Mouse (Mus musculus) embryonic facial prominence, embryonic 15.5 days (tissue): ENCODE data around the gene Drg2. TPM values are rescaled to one million over a fixed set of nuclear protein-coding genes. Genes with fewer than 3 reads are reported as not detected.

Source experiments
- ATAC-seq: fragments of 200-750 bp; cut with Nextera tagmentation; 2 replicates; pipeline ENCODE4 v1.8.0; 2017; ENCODE audit warnings: low read depth, moderate TSS enrichment; ENCODE audit not compliant: insufficient number of reproducible peaks, low FRiP score, low TSS enrichment
- H3K27ac ChIP-seq: fragments of 300-500 bp; sonication (generic); replicated peaks from 2 replicates; pipeline ENCODE4 v1.5.1; 2015; ENCODE audit warnings: mild to moderate bottlenecking, inconsistent platforms
- H3K27me3 ChIP-seq: fragments of 300-500 bp; sonication (generic); 2 replicates; pipeline ENCODE4 v1.6.1; 2015; ENCODE audit warnings: inconsistent platforms
- H3K36me3 ChIP-seq: fragments of 300-500 bp; sonication (generic); 2 replicates; pipeline ENCODE4 v1.6.1; 2015; ENCODE audit warnings: mild to moderate bottlenecking, inconsistent platforms
- H3K4me1 ChIP-seq: fragments of 300-500 bp; sonication (generic); 2 replicates; pipeline ENCODE4 v1.6.1; 2015; ENCODE audit warnings: inconsistent platforms
- H3K4me2 ChIP-seq: fragments of 300-500 bp; sonication (generic); replicated peaks from 2 replicates; pipeline ENCODE4 v1.6.1; 2015; ENCODE audit warnings: mild to moderate bottlenecking, inconsistent platforms
- H3K4me3 ChIP-seq: fragments of 300-500 bp; sonication (generic); replicated peaks from 2 replicates; pipeline ENCODE4 v1.5.1; 2015; ENCODE audit warnings: mild to moderate bottlenecking, inconsistent platforms
- H3K9ac ChIP-seq: fragments of 300-500 bp; sonication (generic); 2 replicates; pipeline ENCODE4 v1.6.1; 2015; ENCODE audit warnings: inconsistent platforms
- H3K9me3 ChIP-seq: fragments of 300-500 bp; sonication (generic); replicated peaks from 2 replicates; pipeline ENCODE4 v1.6.1; 2016; ENCODE audit warnings: inconsistent platforms
- WGBS: fragments of 180-500 bp; shearing (Covaris S2); methylation state at CpG from one replicate; pipeline ENCODE4 v1.1.7; 2015; 5-methylcytosine and 5-hydroxymethylcytosine counted together
- polyA plus RNA-seq: library from polyadenylated mRNA; unstranded; fragments of >200 nt; fragmentation: Nextera tagmentation; extraction: Ambion mirVana; gene quantifications from 2 replicates; pipeline ENCODE4 v1.2.1, GENCODE M21; 2015

The Drg2 gene
- 100 and 106 TPM in 2 replicates for polyA plus RNA-seq

- H3K27me3 ChIP-seq, result no peaks in the 10 kb centered on the region
- H3K4me2 ChIP-seq, result peak within 1 kb of the TSS; percentile 71
- H3K4me3 ChIP-seq, result peak within 1 kb of the TSS; percentile 75
- 4% methylated on average over 27 of the region's 27 CpGs for WGBS
- peak; percentile 92 for ATAC-seq
- peak within 1 kb of the TSS; percentile 80 for H3K27ac ChIP-seq
- peaks cover 14% of the 10 kb centered on the region for H3K4me1 ChIP-seq
- H3K36me3 ChIP-seq, result peaks cover 31% of the 10 kb centered on the region
- no peaks in the 10 kb centered on the region for H3K9me3 ChIP-seq
- H3K9ac ChIP-seq, result peak within 1 kb of the TSS; percentile 58
Observed at GRCm38 (mm10) chr11:60454080-60454744, at the start of gene Drg2. Gene Drg2 (plus strand): TSS chr11:60454591.

GRCm38 (mm10) chr11:60406606-60407005 is 47.8 kb upstream of the Drg2 start:
- H3K27ac ChIP-seq, result no peak overlapping the region

GRCm38 (mm10) chr11:60412173-60412572 is 42.2 kb upstream of the Drg2 start:
- no peak overlapping the region for H3K27ac ChIP-seq
- WGBS, result 11% methylated on average over 3 of the region's 3 CpGs
- ATAC-seq, result no peak
- H3K4me1 ChIP-seq, result peaks cover 16% of the 10 kb centered on the region
- H3K9ac ChIP-seq, result no peak overlapping the region
- H3K4me3 ChIP-seq, result no peak overlapping the region
- H3K4me2 ChIP-seq, result no peak overlapping the region
- H3K27me3 ChIP-seq, result no peaks in the 10 kb centered on the region
- H3K9me3 ChIP-seq, result no peaks in the 10 kb centered on the region
- peaks cover 15% of the 10 kb centered on the region for H3K36me3 ChIP-seq

More at GRCm38 (mm10) chr11:60406606-60407005, 47.8 kb upstream of the Drg2 start:
- Histone ChIP-seq H3K4me1 (no peaks in the 10 kb centered on the region), H3K4me2 (no peak overlapping the region), H3K36me3 (peaks cover 70% of the 10 kb centered on the region), H3K9ac (no peak overlapping the region), H3K9me3 (no peaks in the 10 kb centered on the region), H3K4me3 (no peak overlapping the region), H3K27me3 (no peaks in the 10 kb centered on the region)
- 97% methylated on average over 1 of the region's 1 CpGs for WGBS
- ATAC-seq, result no peak

GRCm38 (mm10) chr11:60412921-60413320 is 41.5 kb upstream of the Drg2 start:
- Histone ChIP-seq H3K4me3 (no peak overlapping the region), H3K27ac (no peak overlapping the region), H3K9ac (no peak overlapping the region), H3K9me3 (no peaks in the 10 kb centered on the region), H3K27me3 (no peaks in the 10 kb centered on the region), H3K4me2 (no peak overlapping the region), H3K36me3 (peaks cover 8% of the 10 kb centered on the region), H3K4me1 (peaks cover 16% of the 10 kb centered on the region)
- WGBS, result 77% methylated on average over 2 of the region's 2 CpGs
- no peak for ATAC-seq

- no peaks in the 10 kb centered on the region for H3K9me3 ChIP-seq
- under 1% methylated on average over 21 of the region's 21 CpGs for WGBS
- H3K27me3 ChIP-seq, result no peaks in the 10 kb centered on the region
- H3K4me1 ChIP-seq, result peaks cover 27% of the 10 kb centered on the region
- peak overlapping the region; percentile 71 for H3K4me2 ChIP-seq
- peak overlapping the region; percentile 94 for H3K4me3 ChIP-seq
- H3K9ac ChIP-seq, result peak overlapping the region; percentile 85
- peak overlapping the region; percentile 71 for H3K27ac ChIP-seq
- ATAC-seq, result peak; percentile 15; the same call in 1 of the 2 replicates
- H3K36me3 ChIP-seq, result no peaks in the 10 kb centered on the region
Observed at GRCm38 (mm10) chr11:60416590-60416962, 37.8 kb upstream of the Drg2 start.

GRCm38 (mm10) chr11:60416963-60417716 is 37.3 kb upstream of the Drg2 start, which contains the start of gene Gid4:
Gene Gid4 (plus strand): TSS chr11:60417145.
- peak within 1 kb of the TSS; percentile 90 for H3K27ac ChIP-seq
- peak within 1 kb of the TSS; percentile 71 for H3K4me2 ChIP-seq
- H3K9ac ChIP-seq, result peak within 1 kb of the TSS; percentile 95
- no peaks in the 10 kb centered on the region for H3K9me3 ChIP-seq
- WGBS, result under 1% methylated on average over 60 of the region's 81 CpGs
- H3K4me3 ChIP-seq, result peak within 1 kb of the TSS; percentile 94
- no peaks in the 10 kb centered on the region for H3K36me3 ChIP-seq
- peak; percentile 97 for ATAC-seq
- H3K4me1 ChIP-seq, result peaks cover 27% of the 10 kb centered on the region
- H3K27me3 ChIP-seq, result no peaks in the 10 kb centered on the region

- Histone ChIP-seq H3K27ac (peak within 1 kb of the TSS; percentile 90), H3K4me3 (peak within 1 kb of the TSS; percentile 94), H3K4me2 (peak within 1 kb of the TSS; percentile 71), H3K4me1 (peaks cover 27% of the 10 kb centered on the region), H3K36me3 (no peaks in the 10 kb centered on the region), H3K9me3 (no peaks in the 10 kb centered on the region), H3K9ac (peak within 1 kb of the TSS; percentile 95), H3K27me3 (no peaks in the 10 kb centered on the region)
- peak; percentile 14 for ATAC-seq
- WGBS, result under 1% methylated on average over 39 of the region's 39 CpGs
Observed at GRCm38 (mm10) chr11:60417717-60418472, 36.5 kb upstream of the Drg2 start, which contains the start of gene Atpaf2. Gene Atpaf2 (minus strand): TSS chr11:60418457.

GRCm38 (mm10) chr11:60418473-60418803 is 36.0 kb upstream of the Drg2 start:
- 11% methylated on average over 6 of the region's 6 CpGs for WGBS
- H3K36me3 ChIP-seq, result no peaks in the 10 kb centered on the region
- peak overlapping the region; percentile 94 for H3K4me3 ChIP-seq
- H3K4me2 ChIP-seq, result peak overlapping the region; percentile 71
- no peak for ATAC-seq
- H3K4me1 ChIP-seq, result peaks cover 27% of the 10 kb centered on the region
- peak overlapping the region; percentile 95 for H3K9ac ChIP-seq
- H3K27ac ChIP-seq, result 0 out of 2 replicates have a peak overlapping the region, but pooled peaks have one; percentile 90
- no peaks in the 10 kb centered on the region for H3K9me3 ChIP-seq
- H3K27me3 ChIP-seq, result no peaks in the 10 kb centered on the region

- no peak overlapping the region for H3K27ac ChIP-seq
- WGBS, result 62% methylated on average over 6 of the region's 6 CpGs
- H3K4me2 ChIP-seq, result no peak overlapping the region
- H3K4me3 ChIP-seq, result no peak overlapping the region
- H3K4me1 ChIP-seq, result peaks cover 10% of the 10 kb centered on the region
- no peaks in the 10 kb centered on the region for H3K9me3 ChIP-seq
- peaks cover 19% of the 10 kb centered on the region for H3K36me3 ChIP-seq
- H3K27me3 ChIP-seq, result no peaks in the 10 kb centered on the region
- no peak overlapping the region for H3K9ac ChIP-seq
- ATAC-seq, result no peak
Observed at GRCm38 (mm10) chr11:60422046-60422668, 32.2 kb upstream of the Drg2 start.

- 67% methylated on average over 1 of the region's 1 CpGs for WGBS
- no peak overlapping the region for H3K4me2 ChIP-seq
Observed at GRCm38 (mm10) chr11:60423006-60423405, 31.4 kb upstream of the Drg2 start.

More at GRCm38 (mm10) chr11:60423006-60423405, 31.4 kb upstream of the Drg2 start:
- Histone ChIP-seq H3K4me3 (no peak overlapping the region), H3K27me3 (no peaks in the 10 kb centered on the region), H3K27ac (no peak overlapping the region), H3K4me1 (peaks cover 10% of the 10 kb centered on the region), H3K36me3 (peaks cover 28% of the 10 kb centered on the region), H3K9ac (no peak overlapping the region), H3K9me3 (no peaks in the 10 kb centered on the region)
- no peak for ATAC-seq
